Mouse (Mus musculus): ENCODE data around the gene Hoxc11. TPM values are rescaled to one million over a fixed set of nuclear protein-coding genes. Genes with fewer than 3 reads are reported as not detected.

The Hoxc11 gene
- polyA plus RNA-seq, 1 experiment, result not detected

DNA sequence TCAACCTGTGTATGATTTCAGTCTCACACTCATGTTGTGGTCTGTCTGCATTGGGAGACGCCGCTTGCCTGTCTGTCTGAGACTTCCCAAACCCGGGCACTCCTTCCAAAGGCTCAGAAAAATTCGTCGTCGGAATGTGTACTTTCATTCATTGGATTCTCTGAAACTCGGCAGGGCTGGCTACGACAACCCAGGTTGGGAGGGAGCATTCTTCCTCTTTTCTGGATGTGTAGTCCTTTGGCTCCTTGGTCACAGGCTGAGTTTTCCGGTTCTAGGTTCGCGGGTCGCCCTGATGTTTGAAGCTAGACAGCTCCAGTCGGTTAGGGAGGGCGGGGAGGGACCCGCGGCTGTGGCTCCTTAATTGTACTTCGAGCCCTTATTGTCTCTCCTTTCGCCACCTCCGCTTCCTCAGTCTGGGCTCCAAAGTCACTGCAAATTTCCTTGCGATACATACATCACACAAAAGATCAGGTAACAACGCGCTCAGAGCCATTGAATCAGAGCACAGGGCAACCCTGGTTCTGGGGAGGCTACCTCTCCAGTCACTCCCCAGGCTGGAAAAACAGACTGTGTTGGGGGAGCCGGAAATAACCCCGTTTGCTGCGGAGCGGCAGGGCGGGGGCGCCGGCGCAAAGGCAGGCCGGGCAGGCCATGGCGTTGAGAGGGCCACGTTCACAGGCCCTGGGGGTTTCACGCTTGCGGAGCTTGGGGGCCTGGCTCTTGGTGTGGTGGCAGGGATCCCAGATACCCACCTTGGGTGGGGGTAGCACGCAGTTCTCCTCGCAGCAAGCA lies 22.6 kb downstream of the Hoxc11 start:
- Histone ChIP-seq H3K27ac (ENCODE audit: insufficient read depth, low read depth, low read length) (no peak overlapping the region), H3K4me1 (ENCODE audit: control insufficient read depth, insufficient read depth, low read length) (peaks cover 4% of the 10 kb centered on the region; the same call in 1 of the 2 replicates), H3K4me3 (ENCODE audit: insufficient read depth, low read depth, low read length) (no peak overlapping the region)
- 1% methylated on average over 37 of the region's 37 CpGs for WGBS
- TF ChIP-seq POLR2A (IDR thresholded peaks at IDR 0.05; ENCODE audit: insufficient read depth, low read depth, low read length) (no peak), CTCF (IDR thresholded peaks at IDR 0.05; ENCODE audit: insufficient read depth, low read depth, low read length) (no peak)

GRCm38 (mm10) chr15:102977423-102977974 lies 23.3 kb downstream of the Hoxc11 start:
- peaks cover 6% of the 10 kb centered on the region; the same call in 1 of the 2 replicates for H3K4me1 ChIP-seq (ENCODE audit: control insufficient read depth, insufficient read depth, low read length)
- TF ChIP-seq CTCF (IDR thresholded peaks at IDR 0.05; ENCODE audit: insufficient read depth, low read depth, low read length) (no peak), POLR2A (IDR thresholded peaks at IDR 0.05; ENCODE audit: insufficient read depth, low read depth, low read length) (no peak)
- H3K4me3 ChIP-seq (ENCODE audit: insufficient read depth, low read depth, low read length), result no peak overlapping the region
- H3K27ac ChIP-seq (ENCODE audit: insufficient read depth, low read depth, low read length), result no peak overlapping the region
- whole genome bisulfite sequencing, result 9% methylated on average over 16 of the region's 16 CpGs

DNA sequence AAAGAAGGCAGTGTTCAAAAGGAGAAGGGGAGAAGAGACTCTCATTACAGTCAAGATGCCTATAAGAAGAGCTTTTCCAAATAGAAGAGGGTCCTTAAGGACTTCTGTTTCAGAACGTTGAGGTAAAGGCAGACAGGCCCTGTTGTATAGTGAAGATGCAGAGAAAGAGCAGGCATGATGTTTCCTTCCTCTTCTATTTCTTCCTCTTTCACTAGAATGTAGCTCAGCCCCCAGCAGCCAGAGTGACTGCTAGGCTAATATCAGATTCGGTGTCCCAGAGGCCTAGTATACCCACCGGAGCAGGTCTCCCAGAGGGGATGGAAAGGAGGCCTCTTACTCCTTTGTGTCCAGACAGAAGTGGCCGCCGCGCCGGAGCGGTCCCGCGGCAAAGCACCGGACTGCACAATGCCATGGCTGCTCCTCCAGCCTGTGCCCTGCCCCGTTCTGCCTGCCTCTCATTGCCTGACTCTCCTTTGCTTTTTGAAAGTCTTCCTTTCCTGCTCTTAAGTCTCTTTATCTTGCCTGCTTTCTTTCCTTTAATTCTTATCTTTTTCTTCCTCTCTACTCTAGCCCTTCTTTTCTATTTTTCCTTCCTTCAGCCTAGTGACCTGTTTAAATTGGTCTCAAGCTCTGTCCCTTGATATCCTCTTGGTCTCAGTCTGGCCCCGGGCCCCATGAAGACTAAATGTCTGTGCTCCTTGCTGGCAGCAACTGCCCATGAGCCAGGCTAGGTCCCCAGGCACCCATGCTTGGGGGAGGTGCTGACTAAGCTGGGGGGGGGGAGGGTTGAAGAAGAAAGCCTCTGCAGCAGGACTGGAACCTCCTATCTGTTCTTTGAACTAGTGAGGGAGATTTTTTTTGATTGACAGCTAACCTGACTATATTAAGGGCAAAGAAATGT lies 24.6 kb downstream of the Hoxc11 start:
- 24% methylated on average over 13 of the region's 13 CpGs for WGBS
- Histone ChIP-seq H3K4me3 (ENCODE audit: insufficient read depth, low read depth, low read length) (no peak overlapping the region), H3K27ac (ENCODE audit: insufficient read depth, low read depth, low read length) (no peak overlapping the region), H3K4me1 (ENCODE audit: control insufficient read depth, insufficient read depth, low read length) (peaks cover 6% of the 10 kb centered on the region; the same call in 1 of the 2 replicates)
- TF ChIP-seq POLR2A (IDR thresholded peaks at IDR 0.05; ENCODE audit: insufficient read depth, low read depth, low read length), result no peak
- no peak for TF ChIP-seq CTCF (IDR thresholded peaks at IDR 0.05; ENCODE audit: insufficient read depth, low read depth, low read length)

GRCm38 (mm10) chr15:102979936-102980335 lies 25.7 kb downstream of the Hoxc11 start:
- H3K4me3 ChIP-seq (ENCODE audit: insufficient read depth, low read depth, low read length), result no peak overlapping the region
- no peak for TF ChIP-seq CTCF (IDR thresholded peaks at IDR 0.05; ENCODE audit: insufficient read depth, low read depth, low read length)
- TF ChIP-seq POLR2A (IDR thresholded peaks at IDR 0.05; ENCODE audit: insufficient read depth, low read depth, low read length), result no peak
- no peak overlapping the region for H3K27ac ChIP-seq (ENCODE audit: insufficient read depth, low read depth, low read length)
- peaks cover 6% of the 10 kb centered on the region; the same call in 1 of the 2 replicates for H3K4me1 ChIP-seq (ENCODE audit: control insufficient read depth, insufficient read depth, low read length)
- 5% methylated on average over 1 of the region's 1 CpGs for WGBS

- no peak overlapping the region for H3K27ac ChIP-seq (ENCODE audit: insufficient read depth, low read depth, low read length)
- H3K4me3 ChIP-seq (ENCODE audit: insufficient read depth, low read depth, low read length), result no peak overlapping the region
- 4% methylated on average over 11 of the region's 11 CpGs for WGBS
- TF ChIP-seq POLR2A (IDR thresholded peaks at IDR 0.05; ENCODE audit: insufficient read depth, low read depth, low read length) (no peak), CTCF (IDR thresholded peaks at IDR 0.05; ENCODE audit: insufficient read depth, low read depth, low read length) (no peak)
- H3K4me1 ChIP-seq (ENCODE audit: control insufficient read depth, insufficient read depth, low read length), result peaks cover 6% of the 10 kb centered on the region; the same call in 1 of the 2 replicates
Measured at GRCm38 (mm10) chr15:102980352-102980751, 26.1 kb downstream of the Hoxc11 start.

DNA sequence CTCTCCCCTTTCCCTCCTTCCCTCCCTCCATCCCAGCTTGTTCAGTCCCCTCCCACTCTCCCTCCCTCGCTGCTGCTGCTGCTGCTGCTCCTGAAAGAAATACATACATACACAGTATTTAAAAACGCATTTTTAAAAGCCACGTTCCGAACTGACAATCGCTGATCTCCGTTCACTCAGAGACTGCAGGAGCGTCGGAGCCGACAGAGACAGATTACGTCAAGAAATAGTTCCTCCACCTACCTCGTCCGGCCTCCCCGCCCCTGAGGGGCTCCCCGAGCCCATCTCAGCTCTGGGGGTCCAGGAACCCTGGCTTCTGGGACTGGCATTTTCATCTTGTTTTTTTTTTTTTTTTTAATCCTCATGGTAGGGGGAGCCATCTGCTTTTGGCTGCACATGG lies 26.7 kb downstream of the Hoxc11 start:
- WGBS, result 1% methylated on average over 14 of the region's 14 CpGs
- TF ChIP-seq POLR2A (IDR thresholded peaks at IDR 0.05; ENCODE audit: insufficient read depth, low read depth, low read length) (no peak), CTCF (IDR thresholded peaks at IDR 0.05; ENCODE audit: insufficient read depth, low read depth, low read length) (no peak)
- no peak overlapping the region for H3K4me3 ChIP-seq (ENCODE audit: insufficient read depth, low read depth, low read length)

GRCm38 (mm10) chr15:102981379-102982288 lies 27.4 kb downstream of the Hoxc11 start:
- TF ChIP-seq POLR2A (IDR thresholded peaks at IDR 0.05; ENCODE audit: insufficient read depth, low read depth, low read length) (no peak), CTCF (IDR thresholded peaks at IDR 0.05; ENCODE audit: insufficient read depth, low read depth, low read length) (no peak)
- WGBS, result 2% methylated on average over 88 of the region's 88 CpGs
- H3K4me3 ChIP-seq (ENCODE audit: insufficient read depth, low read depth, low read length), result no peak overlapping the region
- H3K27ac ChIP-seq (ENCODE audit: insufficient read depth, low read depth, low read length), result no peak overlapping the region
- peaks cover 6% of the 10 kb centered on the region; the same call in 1 of the 2 replicates for H3K4me1 ChIP-seq (ENCODE audit: control insufficient read depth, insufficient read depth, low read length)

More for the DNA sequence above, 26.7 kb downstream of the Hoxc11 start:
- H3K4me1 ChIP-seq (ENCODE audit: control insufficient read depth, insufficient read depth, low read length), result peaks cover 6% of the 10 kb centered on the region; the same call in 1 of the 2 replicates
- H3K27ac ChIP-seq (ENCODE audit: insufficient read depth, low read depth, low read length), result no peak overlapping the region

DNA sequence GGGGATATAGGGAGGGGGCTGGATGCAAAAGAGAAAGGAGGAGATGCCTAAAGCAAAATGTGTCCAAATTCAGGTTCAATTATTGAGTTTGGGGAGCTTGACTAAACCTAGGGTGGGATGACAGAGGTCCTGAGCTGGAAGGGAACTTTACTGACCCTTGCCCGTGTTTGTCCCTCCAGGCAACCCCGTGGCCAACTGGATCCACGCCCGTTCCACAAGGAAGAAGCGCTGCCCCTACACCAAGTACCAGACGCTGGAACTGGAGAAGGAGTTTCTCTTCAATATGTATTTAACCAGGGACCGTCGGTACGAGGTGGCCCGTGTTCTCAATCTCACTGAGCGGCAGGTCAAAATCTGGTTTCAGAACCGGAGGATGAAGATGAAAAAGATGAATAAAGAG lies 29.5 kb downstream of the Hoxc11 start:
- Histone ChIP-seq H3K4me3 (ENCODE audit: insufficient read depth, low read depth, low read length) (no peak overlapping the region), H3K27ac (ENCODE audit: insufficient read depth, low read depth, low read length) (no peak overlapping the region), H3K4me1 (ENCODE audit: control insufficient read depth, insufficient read depth, low read length) (peaks cover 6% of the 10 kb centered on the region; the same call in 1 of the 2 replicates)
- WGBS, result 4% methylated on average over 12 of the region's 12 CpGs
- no peak for TF ChIP-seq CTCF (IDR thresholded peaks at IDR 0.05; ENCODE audit: insufficient read depth, low read depth, low read length)
- no peak for TF ChIP-seq POLR2A (IDR thresholded peaks at IDR 0.05; ENCODE audit: insufficient read depth, low read depth, low read length)
